Mouse (Mus musculus) embryonic facial prominence, embryonic 13.5 days (tissue): ENCODE results near the gene Rpl9-ps6. TPM values are rescaled to one million over a fixed set of nuclear protein-coding genes. Genes with fewer than 3 reads are reported as not detected.
A peak's percentile ranks its signal among the peaks of the same experiment; 100 is the strongest.
"Not testable (repeated sequence)": the region's sequence is repeated elsewhere in the genome, so short reads cannot be mapped to it uniquely, and the experiment has no call there.

Experiments used
- ATAC-seq: fragments of 200-750 bp; cut with Nextera tagmentation; 2 replicates; pipeline ENCODE4 v1.8.0; 2017; ENCODE audit warnings: low read depth; ENCODE audit not compliant: insufficient number of reproducible peaks, insufficient read depth, low FRiP score, low TSS enrichment
- H3K27ac ChIP-seq: fragments of 300-500 bp; sonication (generic); 2 replicates; pipeline ENCODE4 v1.5.1; 2015; ENCODE audit warnings: moderate library complexity, mild to moderate bottlenecking, inconsistent platforms
- H3K27me3 ChIP-seq: fragments of 300-500 bp; sonication (generic); 2 replicates; pipeline ENCODE4 v1.6.1; 2015; ENCODE audit warnings: mild to moderate bottlenecking, inconsistent platforms
- H3K36me3 ChIP-seq: fragments of 300-500 bp; sonication (generic); 2 replicates; pipeline ENCODE4 v1.6.1; 2015; ENCODE audit warnings: mild to moderate bottlenecking, inconsistent platforms
- H3K4me1 ChIP-seq: fragments of 300-500 bp; sonication (generic); 2 replicates; pipeline ENCODE4 v1.6.1; 2015; ENCODE audit warnings: inconsistent platforms
- H3K4me2 ChIP-seq: fragments of 300-500 bp; sonication (generic); 2 replicates; pipeline ENCODE4 v1.6.1; 2015; ENCODE audit warnings: moderate library complexity, mild to moderate bottlenecking, inconsistent platforms
- H3K4me3 ChIP-seq: fragments of 300-500 bp; sonication (generic); 2 replicates; pipeline ENCODE4 v1.5.1; 2015; ENCODE audit warnings: mild to moderate bottlenecking, inconsistent platforms
- H3K9ac ChIP-seq: fragments of 300-500 bp; sonication (generic); 2 replicates; pipeline ENCODE4 v1.6.1; 2015; ENCODE audit warnings: mild to moderate bottlenecking, inconsistent platforms
- H3K9me3 ChIP-seq: fragments of 300-500 bp; sonication (generic); 2 replicates; pipeline ENCODE4 v1.6.1; 2016; ENCODE audit warnings: inconsistent platforms
- whole genome bisulfite sequencing: fragments of 180-500 bp; shearing (Covaris S2); methylation state at CpG from one replicate; pipeline ENCODE4 v1.1.7; 2015; ENCODE audit warnings: mixed read lengths; 5-methylcytosine and 5-hydroxymethylcytosine counted together
- polyA plus RNA-seq: library from polyadenylated mRNA; unstranded; fragments of >200 nt; fragmentation: Nextera tagmentation; extraction: Ambion mirVana; gene quantifications from 2 replicates; pipeline ENCODE4 v1.2.1, GENCODE M21; 2015

Gene Rpl9-ps6
- polyA plus RNA-seq, 1 experiment from 2014 or later = 151 TPM

- WGBS = 78% methylated on average over 8 of the region's 8 CpGs
These were observed 14.5 kb upstream of the Rpl9-ps6 start for GRCm38 (mm10) chr19:32480791-32481442.

GRCm38 (mm10) chr19:32480255-32480654 is 13.9 kb upstream of the Rpl9-ps6 start:
- no peak overlapping the region for H3K9ac ChIP-seq
- no peaks in the 10 kb centered on the region for H3K27me3 ChIP-seq
- no peak overlapping the region for H3K4me2 ChIP-seq
- no peak for ATAC-seq
- no peak overlapping the region for H3K27ac ChIP-seq
- H3K4me1 ChIP-seq = peaks cover 6% of the 10 kb centered on the region
- no peaks in the 10 kb centered on the region for H3K9me3 ChIP-seq
- 80% methylated on average over 5 of the region's 5 CpGs for WGBS
- no peak overlapping the region for H3K4me3 ChIP-seq
- no peaks in the 10 kb centered on the region for H3K36me3 ChIP-seq

More at GRCm38 (mm10) chr19:32480791-32481442, 14.5 kb upstream of the Rpl9-ps6 start:
- Histone ChIP-seq H3K9ac (no peak overlapping the region), H3K4me3 (no peak overlapping the region), H3K27me3 (no peaks in the 10 kb centered on the region), H3K27ac (no peak overlapping the region), H3K9me3 (no peaks in the 10 kb centered on the region), H3K36me3 (no peaks in the 10 kb centered on the region), H3K4me2 (no peak overlapping the region), H3K4me1 (peaks cover 6% of the 10 kb centered on the region)
- ATAC-seq = no peak

- Histone ChIP-seq H3K9me3 (no peaks in the 10 kb centered on the region), H3K27ac (no peak overlapping the region), H3K27me3 (no peaks in the 10 kb centered on the region), H3K4me2 (no peak overlapping the region), H3K9ac (no peak overlapping the region), H3K4me3 (no peak overlapping the region), H3K36me3 (no peaks in the 10 kb centered on the region), H3K4me1 (no peaks in the 10 kb centered on the region)
- WGBS = 81% methylated on average over 4 of the region's 4 CpGs
- no peak for ATAC-seq
These were observed 10.3 kb upstream of the Rpl9-ps6 start for GRCm38 (mm10) chr19:32476712-32477052.

- no peaks in the 10 kb centered on the region for H3K36me3 ChIP-seq
- no peak for ATAC-seq
- no peaks in the 10 kb centered on the region for H3K9me3 ChIP-seq
- no peak overlapping the region for H3K4me3 ChIP-seq
- WGBS = 78% methylated on average over 12 of the region's 12 CpGs
- no peak overlapping the region for H3K9ac ChIP-seq
- no peak overlapping the region for H3K4me2 ChIP-seq
- no peaks in the 10 kb centered on the region for H3K27me3 ChIP-seq
- H3K4me1 ChIP-seq = no peaks in the 10 kb centered on the region
- no peak overlapping the region for H3K27ac ChIP-seq
These were observed 9.8 kb upstream of the Rpl9-ps6 start for GRCm38 (mm10) chr19:32476016-32476711.

- Histone ChIP-seq H3K9ac (no peak overlapping the region), H3K4me1 (no peaks in the 10 kb centered on the region), H3K27me3 (no peaks in the 10 kb centered on the region), H3K9me3 (no peaks in the 10 kb centered on the region), H3K4me2 (peak overlapping the region; percentile 22; the same call in 1 of the 2 replicates), H3K36me3 (no peaks in the 10 kb centered on the region), H3K4me3 (no peak overlapping the region), H3K27ac (no peak overlapping the region)
- ATAC-seq = 0 out of 2 replicates have a peak, but pooled peaks have one; percentile 10
- WGBS = 89% methylated on average over 13 of the region's 13 CpGs
These were observed 4.3 kb upstream of the Rpl9-ps6 start for GRCm38 (mm10) chr19:32470570-32471263.

- Histone ChIP-seq H3K9ac (no peak overlapping the region), H3K27ac (no peak overlapping the region), H3K4me3 (no peak overlapping the region), H3K36me3 (no peaks in the 10 kb centered on the region), H3K27me3 (no peaks in the 10 kb centered on the region), H3K4me1 (no peaks in the 10 kb centered on the region), H3K9me3 (no peaks in the 10 kb centered on the region), H3K4me2 (peak overlapping the region; percentile 22; the same call in 1 of the 2 replicates)
- WGBS = 16% methylated on average over 6 of the region's 6 CpGs
- ATAC-seq = no peak
These were observed 3.7 kb upstream of the Rpl9-ps6 start for GRCm38 (mm10) chr19:32470059-32470497.

GRCm38 (mm10) chr19:32467325-32467724 is 947 bp upstream of the Rpl9-ps6 start:
- H3K27me3 ChIP-seq = no peaks in the 10 kb centered on the region
- WGBS = 91% methylated on average over 5 of the region's 5 CpGs
- no peak overlapping the region for H3K4me3 ChIP-seq
- H3K36me3 ChIP-seq = no peaks in the 10 kb centered on the region
- H3K4me1 ChIP-seq = no peaks in the 10 kb centered on the region
- no peak overlapping the region for H3K4me2 ChIP-seq
- ATAC-seq = no peak
- H3K27ac ChIP-seq = no peak overlapping the region
- no peaks in the 10 kb centered on the region for H3K9me3 ChIP-seq
- H3K9ac ChIP-seq = no peak overlapping the region

- no peak overlapping the region for H3K4me2 ChIP-seq
- no peaks in the 10 kb centered on the region for H3K4me1 ChIP-seq
- WGBS = 88% methylated on average over 4 of the region's 4 CpGs
- ATAC-seq = no peak
- no peak overlapping the region for H3K4me3 ChIP-seq
- H3K9ac ChIP-seq = no peak overlapping the region
- H3K36me3 ChIP-seq = no peaks in the 10 kb centered on the region
- H3K27ac ChIP-seq = no peak overlapping the region
- H3K27me3 ChIP-seq = no peaks in the 10 kb centered on the region
- no peaks in the 10 kb centered on the region for H3K9me3 ChIP-seq
These were observed 1.1 kb downstream of the Rpl9-ps6 start for GRCm38 (mm10) chr19:32465228-32465627.

GRCm38 (mm10) chr19:32463037-32463436 is 3.3 kb downstream of the Rpl9-ps6 start:
- Histone ChIP-seq H3K36me3 (no peaks in the 10 kb centered on the region), H3K4me3 (no peak overlapping the region), H3K9me3 (peaks cover 7% of the 10 kb centered on the region; the same call in 1 of the 2 replicates), H3K4me1 (no peaks in the 10 kb centered on the region), H3K27ac (no peak overlapping the region), H3K27me3 (no peaks in the 10 kb centered on the region), H3K4me2 (no peak overlapping the region), H3K9ac (no peak overlapping the region)
- WGBS = 96% methylated on average over 6 of the region's 6 CpGs
- no peak for ATAC-seq

GRCm38 (mm10) chr19:32457631-32458030 is 8.7 kb downstream of the Rpl9-ps6 start:
- not testable (repeated sequence) for H3K9ac ChIP-seq, H3K9me3 ChIP-seq, H3K4me1 ChIP-seq, H3K27me3 ChIP-seq, ATAC-seq, H3K27ac ChIP-seq, H3K4me2 ChIP-seq, H3K36me3 ChIP-seq, H3K4me3 ChIP-seq
- 91% methylated on average over 8 of the region's 8 CpGs for WGBS

GRCm38 (mm10) chr19:32456744-32457143 is 9.6 kb downstream of the Rpl9-ps6 start:
- Histone ChIP-seq H3K9ac (no peak overlapping the region), H3K4me3 (no peak overlapping the region), H3K36me3 (no peaks in the 10 kb centered on the region), H3K4me2 (no peak overlapping the region), H3K27me3 (no peaks in the 10 kb centered on the region), H3K9me3 (peaks cover 7% of the 10 kb centered on the region; the same call in 1 of the 2 replicates), H3K27ac (no peak overlapping the region), H3K4me1 (no peaks in the 10 kb centered on the region)
- 89% methylated on average over 2 of the region's 2 CpGs for WGBS
- ATAC-seq = no peak
